Mouse (Mus musculus) lung, postnatal 25 days (tissue): Measurements from ENCODE around the gene Rabgap1l.

ENCODE experiments used
- DNase-seq: peaks from one replicate; pipeline ENCODE4 v3.0.0; 2022; ENCODE audit warnings: low spot score

Gene Rabgap1l

GRCm38 (mm10) chr1:160787926-160788325 is 5.1 kb downstream of the Rabgap1l start:
- DNase-seq, result no peak

DNA sequence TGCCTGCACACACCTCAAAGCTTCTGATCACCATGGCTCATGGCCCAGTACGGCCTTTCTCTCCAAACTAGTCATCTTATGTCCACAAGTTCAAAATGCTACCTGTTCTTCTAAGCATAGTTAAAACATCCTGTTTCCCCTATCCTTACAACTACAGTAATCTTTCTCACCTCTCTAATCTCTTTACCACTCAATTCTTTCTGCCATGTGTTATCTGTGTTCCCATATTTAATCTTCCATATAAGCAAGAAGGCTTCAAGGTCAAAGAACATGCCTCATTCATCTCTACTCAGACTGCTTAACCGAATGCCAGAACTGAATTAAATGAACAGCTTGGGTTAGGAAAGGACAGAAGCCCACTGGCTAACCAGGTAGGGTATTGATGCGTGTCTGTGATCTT is 5.8 kb downstream of the Rabgap1l start:
- DNase-seq, result no peak

DNA sequence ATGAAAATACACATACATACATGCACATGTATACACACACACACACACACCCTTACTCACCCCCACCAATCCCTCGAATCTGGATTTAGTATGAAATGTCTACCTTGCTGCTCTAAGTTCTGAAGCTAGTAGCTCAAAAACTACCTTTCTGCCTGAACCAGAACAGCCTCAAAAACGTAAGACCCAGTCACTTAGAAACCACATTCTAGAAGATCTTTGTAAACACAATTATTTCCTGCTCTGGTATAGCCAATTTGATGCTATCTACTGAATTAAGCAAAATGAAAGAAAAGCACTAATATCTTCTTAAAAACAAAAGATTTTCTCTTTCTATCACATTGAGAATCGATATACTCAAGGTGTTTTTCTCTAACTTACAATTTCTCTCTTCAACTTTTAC is 6.4 kb downstream of the Rabgap1l start:
- no peak for DNase-seq

GRCm38 (mm10) chr1:160785681-160786225 is 7.3 kb downstream of the Rabgap1l start:
- no peak for DNase-seq

- no peak for DNase-seq
Measured at GRCm38 (mm10) chr1:160784122-160784521, 8.9 kb downstream of the Rabgap1l start.

DNA sequence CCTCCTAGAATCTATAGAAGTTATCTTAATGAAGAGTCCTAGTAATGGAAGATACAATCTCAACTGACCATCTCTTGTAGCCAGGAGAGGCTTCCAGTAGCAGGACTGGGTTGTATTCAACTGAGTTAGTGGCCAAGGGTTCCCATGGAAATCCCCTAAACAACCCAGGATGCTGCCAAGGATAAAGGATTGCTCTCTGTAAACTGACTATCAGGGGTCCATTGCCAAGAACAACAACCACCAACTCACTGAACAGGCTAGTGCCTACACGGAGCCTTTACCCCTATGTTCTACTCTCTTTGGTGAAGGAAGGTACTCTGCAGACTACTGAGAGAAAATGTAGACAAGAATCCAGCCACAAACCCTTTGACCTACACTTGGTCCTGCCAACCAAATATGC is 18.8 kb downstream of the Rabgap1l start:
- no peak for DNase-seq

- no peak for DNase-seq
Measured at GRCm38 (mm10) chr1:160765565-160765964, 27.4 kb downstream of the Rabgap1l start.

GRCm38 (mm10) chr1:160758243-160758642 is 34.8 kb downstream of the Rabgap1l start:
- peak; percentile 72 for DNase-seq

DNA sequence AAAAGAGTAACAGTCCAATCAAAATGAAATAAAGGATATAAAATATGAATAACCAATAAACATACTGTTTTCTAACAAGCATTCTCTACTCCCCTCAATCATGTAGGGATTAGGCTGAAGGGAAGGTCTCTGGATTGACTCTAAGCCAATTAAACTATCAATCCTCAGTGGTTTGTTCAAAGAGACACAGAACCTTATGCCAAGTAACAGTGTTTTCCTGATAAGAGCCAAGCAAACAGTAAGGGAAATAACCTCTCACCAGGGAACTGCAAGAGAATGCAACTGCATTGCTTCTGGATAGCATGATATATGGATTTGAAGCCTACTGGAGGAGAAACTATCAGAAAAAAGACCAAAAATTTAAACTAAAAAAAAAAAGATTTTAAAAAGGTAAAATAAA is 37.7 kb downstream of the Rabgap1l start:
- no peak for DNase-seq

GRCm38 (mm10) chr1:160750629-160751028 is 42.4 kb downstream of the Rabgap1l start:
- no peak for DNase-seq

DNA sequence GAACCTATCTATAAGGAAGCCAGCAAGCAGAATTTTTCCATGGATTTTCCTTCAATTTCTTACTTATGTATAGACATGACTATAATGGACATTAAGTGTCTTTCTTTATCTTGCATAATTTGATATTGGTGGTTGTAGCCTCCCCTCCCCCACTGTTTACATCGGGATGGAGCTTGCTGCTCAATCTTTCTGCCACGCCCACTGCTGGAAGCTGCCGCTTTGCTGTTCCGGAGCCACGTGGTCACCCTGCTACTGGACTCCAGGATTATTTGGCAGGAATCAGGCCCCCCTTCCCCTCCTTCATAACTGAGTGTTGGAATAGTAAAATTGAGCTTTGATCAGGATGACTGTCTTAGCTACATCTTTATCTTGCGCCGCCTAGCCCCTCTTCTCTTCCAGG is 46.2 kb downstream of the Rabgap1l start:
- DNase-seq, result peak; percentile 14

DNA sequence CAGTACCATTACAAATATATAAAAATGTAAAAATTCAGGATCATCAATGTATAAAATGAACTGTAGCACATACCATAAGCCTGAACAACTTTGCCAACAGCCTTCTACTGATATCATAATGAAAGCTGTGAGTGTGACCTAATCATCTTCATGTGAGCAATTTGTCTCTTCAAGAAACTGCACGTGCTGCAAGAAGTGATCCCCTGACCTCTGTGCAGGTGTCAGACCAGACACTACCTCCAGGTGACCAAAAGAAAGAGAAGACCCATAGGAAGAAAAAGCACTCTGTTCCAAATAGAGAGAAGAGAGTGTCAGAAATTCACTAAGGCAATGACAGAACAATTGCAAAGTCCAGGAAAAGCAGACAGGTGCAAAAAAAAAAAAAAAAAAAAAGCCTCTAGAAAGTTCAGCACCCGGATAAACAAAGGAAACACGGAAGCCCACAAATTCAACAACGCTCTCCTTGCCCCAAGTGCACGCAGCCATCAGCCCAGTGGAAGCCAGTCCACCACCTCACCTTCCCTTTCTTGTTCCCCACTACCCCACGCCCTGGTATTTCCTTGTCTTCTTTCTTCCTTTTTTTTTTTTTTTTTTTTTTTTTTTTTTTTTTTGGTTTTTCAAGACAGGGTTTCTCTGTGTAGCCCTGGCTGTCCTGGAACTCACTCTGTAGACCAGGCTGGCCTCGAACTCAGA is 47.6 kb downstream of the Rabgap1l start:
- no peak for DNase-seq

GRCm38 (mm10) chr1:160744009-160744408 is 49.0 kb downstream of the Rabgap1l start:
- no peak for DNase-seq

DNA sequence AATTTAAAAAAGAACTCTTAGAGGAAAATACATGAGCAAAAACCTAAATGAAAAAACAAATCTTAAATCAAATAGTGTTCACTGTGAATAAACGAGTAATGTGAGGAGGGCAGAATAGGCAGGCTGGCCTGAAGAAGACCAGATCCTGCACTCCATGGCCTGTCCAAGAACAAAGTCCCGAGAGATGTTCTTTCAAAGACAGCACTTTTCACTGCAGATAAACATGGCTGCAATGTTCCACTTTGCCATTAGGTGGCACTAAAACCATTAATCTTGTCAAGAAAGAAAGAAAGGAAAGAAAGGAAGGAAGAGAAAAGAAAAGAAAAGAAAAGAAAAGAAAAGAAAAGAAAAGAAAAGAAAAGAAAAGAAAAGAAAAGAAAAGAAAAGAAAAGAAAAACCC is 49.8 kb downstream of the Rabgap1l start:
- DNase-seq, result peak; percentile 57

DNA sequence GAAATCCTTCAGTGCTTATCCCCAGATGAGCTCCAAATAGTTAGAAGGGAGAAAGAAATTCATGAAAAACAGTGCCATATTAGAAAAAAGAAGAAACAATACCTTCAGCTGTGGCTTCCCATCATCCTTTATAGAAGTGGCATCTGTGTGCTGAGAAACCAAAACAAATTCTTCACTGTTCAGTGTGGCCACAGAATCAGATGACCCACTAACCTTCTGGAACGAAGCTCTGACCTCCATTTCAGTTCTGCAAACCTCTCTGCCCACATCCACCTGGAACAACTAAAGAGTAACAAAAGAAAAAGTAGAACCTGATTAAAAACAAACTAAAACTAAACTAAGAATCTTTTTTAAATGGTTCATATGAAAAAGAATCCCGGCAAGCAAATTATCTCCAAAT is 52.4 kb downstream of the Rabgap1l start:
- no peak for DNase-seq

GRCm38 (mm10) chr1:160734743-160735142 is 58.3 kb downstream of the Rabgap1l start:
- DNase-seq, result no peak

GRCm38 (mm10) chr1:160729944-160730343 is 63.1 kb downstream of the Rabgap1l start:
- no peak for DNase-seq

DNA sequence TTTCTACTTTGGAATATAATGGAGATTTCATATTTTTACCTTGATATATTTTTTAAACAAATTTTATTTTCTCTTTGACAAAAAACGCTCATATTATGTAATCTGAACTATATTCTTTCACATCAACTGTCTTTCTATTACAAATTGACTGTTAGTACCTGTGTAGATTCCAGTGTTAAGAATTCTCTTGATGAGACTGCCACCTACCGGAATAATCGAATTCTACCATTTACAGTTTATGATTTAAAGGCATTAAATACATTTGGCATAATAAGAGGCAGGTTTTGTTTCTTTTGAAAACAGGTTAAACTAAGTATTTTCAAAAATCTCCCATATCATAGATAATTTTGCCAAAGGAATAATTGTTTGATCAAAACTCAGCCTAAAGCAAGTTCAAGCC is 75.3 kb downstream of the Rabgap1l start:
- peak; percentile 26 for DNase-seq

- no peak for DNase-seq
Measured at GRCm38 (mm10) chr1:160714685-160715084, 78.3 kb downstream of the Rabgap1l start.

DNA sequence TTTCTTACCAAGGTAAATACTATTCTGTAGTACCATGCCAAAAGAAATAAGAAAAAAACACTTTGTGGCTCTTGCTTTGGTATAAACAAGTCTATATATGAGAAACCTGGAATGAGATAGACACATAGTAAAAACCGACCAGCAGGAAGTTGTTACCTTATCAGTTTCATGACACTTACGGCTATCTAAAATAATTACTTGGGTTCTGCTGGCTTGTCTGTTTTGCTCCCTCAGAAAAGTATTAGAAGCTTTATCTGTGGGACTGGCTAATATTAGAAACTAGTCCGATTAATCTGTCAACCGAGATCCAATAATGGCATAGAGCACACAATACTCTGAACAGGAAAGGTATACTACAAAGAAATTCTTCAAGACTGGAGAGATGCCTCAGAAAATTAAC is 79.1 kb downstream of the Rabgap1l start:
- no peak for DNase-seq

GRCm38 (mm10) chr1:160713383-160713782 is 79.6 kb downstream of the Rabgap1l start:
- no peak for DNase-seq

DNA sequence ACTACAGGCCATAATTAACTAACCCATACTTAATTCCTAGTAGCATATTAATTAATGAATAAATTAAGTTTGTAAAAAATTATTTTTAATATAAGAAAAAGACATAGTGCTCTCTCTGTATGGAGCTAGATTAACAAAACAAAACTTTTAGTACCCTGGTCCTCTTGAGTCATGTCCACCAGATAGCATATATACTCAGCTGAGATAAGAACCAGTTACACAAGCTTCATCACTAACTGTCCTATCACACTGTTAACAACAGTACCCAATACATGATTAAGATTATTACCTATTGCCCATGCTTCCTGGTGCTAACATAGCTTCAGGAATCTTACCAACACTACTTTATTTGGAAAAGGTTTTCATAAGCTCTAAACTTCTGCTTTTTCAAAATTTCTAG is 82.5 kb downstream of the Rabgap1l start:
- no peak for DNase-seq

- no peak for DNase-seq
Measured at GRCm38 (mm10) chr1:160704596-160704995, 88.4 kb downstream of the Rabgap1l start.

DNA sequence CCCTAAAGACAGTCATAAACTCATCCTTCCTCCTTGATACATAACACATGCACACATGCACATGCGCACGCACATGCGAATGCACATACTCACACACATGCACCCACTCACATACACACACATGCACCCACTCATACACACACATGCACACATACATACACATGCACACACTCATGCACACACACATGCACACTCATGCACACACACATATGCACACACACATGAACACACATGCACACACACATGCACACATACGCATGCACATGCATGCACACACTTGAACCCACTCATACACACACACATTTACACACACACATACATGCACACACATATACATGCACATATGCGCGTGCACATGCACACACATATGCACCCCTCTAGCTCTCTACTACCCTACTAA is 89.2 kb downstream of the Rabgap1l start:
- no peak for DNase-seq
